In the genomic region with DNA sequence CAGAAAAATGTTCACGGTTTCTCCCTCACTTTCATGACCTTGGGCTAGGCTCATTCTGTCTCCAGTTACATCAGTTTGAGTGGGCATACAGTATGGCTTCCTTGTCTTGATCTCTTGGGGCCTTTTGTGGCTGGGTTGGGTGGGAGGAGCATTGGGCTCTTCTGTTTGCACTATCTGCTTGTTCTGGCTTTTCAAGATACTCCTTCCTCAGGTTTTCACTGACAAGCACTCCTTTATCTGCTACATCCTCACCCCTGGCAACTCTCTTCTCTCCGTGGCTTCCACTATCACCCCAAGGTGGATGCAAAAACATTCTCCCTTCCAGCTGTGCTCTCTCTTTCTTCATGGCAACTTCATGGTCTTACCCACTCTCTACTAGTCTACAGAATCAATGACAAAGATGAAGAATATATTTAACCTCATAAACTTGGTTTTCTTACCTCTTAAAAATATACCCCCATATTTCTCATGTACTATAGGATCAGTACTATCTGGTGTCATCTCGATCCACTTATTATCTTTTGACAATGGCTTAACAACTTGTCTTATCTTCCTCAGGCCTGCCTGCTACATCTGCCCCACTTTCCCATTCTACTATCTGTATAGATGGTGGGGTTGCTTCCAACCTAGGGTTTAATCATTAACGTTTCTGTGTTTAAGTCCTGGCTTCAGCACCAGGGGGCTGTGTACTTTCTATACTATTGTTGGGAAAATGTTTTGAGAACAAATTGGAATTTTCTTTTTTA, we compare ENCODE assay signal across 32 mouse cellular contexts. TPM values are rescaled to one million over a fixed set of nuclear protein-coding genes. Genes with fewer than 3 reads are reported as not detected.
DNase-seq lines count a peak whose midpoint lies in the region; ATAC-seq and TF ChIP-seq lines count a peak whose summit lies in the region.
"Had no signal": no experiment of that assay in that cellular context is flagged by ENCODE, and none has a peak within 500 bp of the region (broad histone marks: within the 10 kb centered on the region; RNA-seq: fewer than 3 reads in every experiment).

No protein-coding gene starts in this region.

- H3K27ac ChIP-seq in CH12.LX (ENCODE audit: insufficient read depth, low read depth): no peak overlapping the region
- H3K27ac ChIP-seq in liver, embryonic 16.5 days (ENCODE audit: low read length): no peak overlapping the region; the same call in 1 of the 2 replicates
- no peak overlapping the region for H3K27ac ChIP-seq in layer of hippocampus, adult 2 months
- H3K27ac ChIP-seq: forebrain, embryonic 15.5 days; heart, adult 2 months; heart, embryonic 13.5 days; hindbrain, embryonic 12.5 days; kidney, embryonic 15.5 days; left cerebral cortex, adult 2 months; lung, embryonic 15.5 days; neural tube, embryonic 13.5 days had no signal

- TF ChIP-seq CTCF in CH12.LX (conservative IDR thresholded peaks at IDR 0.05 in 1 of 2, IDR thresholded peaks at IDR 0.05 in 1 of 2; ENCODE audit: low read depth in 2 of 2, low read length in 2 of 2): no peak
- TF ChIP-seq CTCF in layer of hippocampus, adult 2 months (conservative IDR thresholded peaks at IDR 0.05): no peak

- H3K4me2 ChIP-seq in CH12.LX (ENCODE audit: insufficient read depth, low read depth, poor library complexity, severe bottlenecking): 0 out of 2 replicates have a peak overlapping the region, but pooled peaks have one; percentile 10
- no peak overlapping the region for H3K4me2 ChIP-seq in liver, embryonic 16.5 days (ENCODE audit: low read depth, low read length)
- H3K4me2 ChIP-seq: embryonic facial prominence, embryonic 12.5 days; forebrain, embryonic 15.5 days; heart, embryonic 13.5 days; hindbrain, embryonic 12.5 days; kidney, embryonic 15.5 days; limb, embryonic 12.5 days; lung, embryonic 15.5 days; neural tube, embryonic 13.5 days had no signal

- H3K9me3 ChIP-seq in CH12.LX (replicated peaks; ENCODE audit: low read length): no peaks in the 10 kb centered on the region
- no peaks in the 10 kb centered on the region for H3K9me3 ChIP-seq in liver, embryonic 16.5 days (replicated peaks; ENCODE audit: control insufficient read depth, low read length)
- H3K9me3 ChIP-seq: embryonic facial prominence, embryonic 12.5 days; forebrain, embryonic 15.5 days; heart, embryonic 13.5 days; hindbrain, embryonic 12.5 days; kidney, embryonic 15.5 days; limb, embryonic 12.5 days; lung, embryonic 15.5 days; neural tube, embryonic 13.5 days had no signal

- H3K36me3 ChIP-seq in CH12.LX (replicated peaks in 1 of 2; ENCODE audit: control insufficient read depth in 1 of 2, insufficient read depth in 1 of 2, low read length in 1 of 2): no peaks in the 10 kb centered on the region
- no peaks in the 10 kb centered on the region; the same call in 1 of the 2 replicates for H3K36me3 ChIP-seq in liver, embryonic 16.5 days (ENCODE audit: control insufficient read depth, insufficient read depth)
- H3K36me3 ChIP-seq: embryonic facial prominence, embryonic 12.5 days; forebrain, embryonic 15.5 days; hindbrain, embryonic 12.5 days; kidney, embryonic 15.5 days; limb, embryonic 12.5 days; lung, embryonic 15.5 days; neural tube, embryonic 13.5 days had no signal

- no peak for TF ChIP-seq EP300 in CH12.LX (IDR thresholded peaks at IDR 0.05; ENCODE audit: low read length)

- no peaks in the 10 kb centered on the region for H3K79me2 ChIP-seq in CH12.LX (replicated peaks; ENCODE audit: control insufficient read depth, extremely low read depth, insufficient read depth, poor library complexity, severe bottlenecking)

- no peak overlapping the region for H3K9ac ChIP-seq in CH12.LX (ENCODE audit: insufficient read depth, low read depth)
- H3K9ac ChIP-seq in liver, embryonic 16.5 days (ENCODE audit: low read depth, low read length): no peak overlapping the region
- H3K9ac ChIP-seq: embryonic facial prominence, embryonic 12.5 days; forebrain, embryonic 15.5 days; heart, embryonic 13.5 days; hindbrain, embryonic 12.5 days; kidney, embryonic 15.5 days; limb, embryonic 12.5 days; lung, embryonic 15.5 days; neural tube, embryonic 13.5 days had no signal

- H3K4me3 ChIP-seq in CH12.LX (replicated peaks in 1 of 3; ENCODE audit: low read depth in 2 of 3, low read length in 2 of 3, poor library complexity in 1 of 3): no peak overlapping the region
- H3K4me3 ChIP-seq in liver, embryonic 16.5 days (ENCODE audit: low read depth, low read length): no peak overlapping the region
- H3K4me3 ChIP-seq in layer of hippocampus, adult 2 months: no peak overlapping the region
- H3K4me3 ChIP-seq: embryonic facial prominence, embryonic 12.5 days; forebrain, embryonic 15.5 days; heart, adult 2 months; heart, embryonic 13.5 days; hindbrain, embryonic 12.5 days; kidney, embryonic 15.5 days; left cerebral cortex, adult 2 months; limb, embryonic 12.5 days; lung, embryonic 15.5 days; myocyte; neural tube, embryonic 13.5 days had no signal

- in situ Hi-C loops in CH12.LX (cut with MboI; ENCODE audit: low pct_ligation_motif_present, low pct_unique_long_range_greater_than_20kb, low sequenced_read_pairs): no loop called here

- intact Hi-C loops in left cerebral cortex, postnatal 10 days (cut with DNase I): no loop called here

- H3K27me3 ChIP-seq in CH12.LX (replicated peaks): no peaks in the 10 kb centered on the region
- H3K27me3 ChIP-seq in liver, embryonic 16.5 days (ENCODE audit: control insufficient read depth, insufficient read depth, low read depth, low read length): no peaks in the 10 kb centered on the region
- H3K27me3 ChIP-seq: embryonic facial prominence, embryonic 12.5 days; forebrain, embryonic 15.5 days; heart, embryonic 13.5 days; hindbrain, embryonic 12.5 days; kidney, embryonic 15.5 days; lung, embryonic 15.5 days; neural tube, embryonic 13.5 days; Patski had no signal

- DNase-seq in CH12.LX (ENCODE audit: extremely low read depth) (no peak), MEL-GATA-1-ER (ENCODE audit: extremely low read depth, low read depth) (peak; percentile 21), liver (peak; percentile 37)
- no peak for DNase-seq in left cerebral cortex, postnatal 10 days (ENCODE audit: extremely low spot score in 1 of 2, low spot score in 2 of 2)
- no peak for DNase-seq in gastrocnemius, postnatal 10 days
- DNase-seq in layer of hippocampus, adult 2 months (ENCODE audit: low spot score in 2 of 2): no peak
- DNase-seq: adrenal gland, postnatal 36 days; cerebellum, adult 11 months; cerebellum, adult 9-11 months; gastrocnemius, postnatal 14 days; heart, adult 2 months; heart, postnatal 14 days; kidney, postnatal 36 days; layer of hippocampus, adult 9-11 months; lung, postnatal 36 days; right cerebral cortex, postnatal 4 days; thymus, adult 2 months; thymus, postnatal 4 days had no signal

- dilution Hi-C loops in CH12.LX (cut with MboI; ENCODE audit: extremely low pct_ligation_motif_present, extremely low pct_unique_long_range_greater_than_20kb, low sequenced_read_pairs): no loop called here

- peak; percentile 74 for ATAC-seq in liver, embryonic 16.5 days (ENCODE audit: low read depth)
- ATAC-seq: forebrain, embryonic 15.5 days; midbrain, embryonic 16.5 days; Patski had no signal

- no peak for TF ChIP-seq RAD21 in CH12.LX (IDR thresholded peaks at IDR 0.05; ENCODE audit: low read depth, low read length)

- 35% methylated on average over 4 of the region's 4 CpGs for WGBS in liver, embryonic 16.5 days (ENCODE audit: insufficient replicate concordance)

- no peak for TF ChIP-seq POLR2A in CH12.LX (IDR thresholded peaks at IDR 0.05; ENCODE audit: low read depth, low read length)

- peaks cover 0 to 37% of the 10 kb centered on the region in 2 experiments; a peak in 2 of 4 replicates for H3K4me1 ChIP-seq in CH12.LX (ENCODE audit: control insufficient read depth in 1 of 2, insufficient read depth in 2 of 2)
- peaks cover 19% of the 10 kb centered on the region for H3K4me1 ChIP-seq in liver, embryonic 16.5 days (ENCODE audit: control insufficient read depth, low read depth, low read length)
- H3K4me1 ChIP-seq: forebrain, embryonic 15.5 days; hindbrain, embryonic 12.5 days; neural tube, embryonic 13.5 days had no signal

TF ChIP-seq in CH12.LX, 34 proteins besides CTCF, POLR2A, EP300 and RAD21:
- TF ChIP-seq JUND (conservative IDR thresholded peaks at IDR 0.05; ENCODE audit: low read depth, low read length) (no peak), MYC (IDR thresholded peaks at IDR 0.05; ENCODE audit: low read depth, low read length) (no peak), ELF1 (IDR thresholded peaks at IDR 0.05; ENCODE audit: low read depth, low read length) (no peak), NELFE (IDR thresholded peaks at IDR 0.05; ENCODE audit: low read depth, low read length) (no peak), E2F4 (IDR thresholded peaks at IDR 0.05; ENCODE audit: insufficient replicate concordance, low read depth, low read length) (no peak), UBTF (IDR thresholded peaks at IDR 0.05; ENCODE audit: low read depth, low read length) (no peak), BHLHE40 (IDR thresholded peaks at IDR 0.05; ENCODE audit: low read depth, low read length) (no peak), NRF1 (IDR thresholded peaks at IDR 0.05; ENCODE audit: low read depth, low read length) (no peak), CHD2 (IDR thresholded peaks at IDR 0.05; ENCODE audit: low read length) (no peak), TCF12 (IDR thresholded peaks at IDR 0.05; ENCODE audit: low read depth, low read length) (no peak), GABPA (IDR thresholded peaks at IDR 0.05; ENCODE audit: insufficient replicate concordance, low read depth, low read length) (no peak), MAZ (IDR thresholded peaks at IDR 0.05; ENCODE audit: low read depth, low read length) (no peak), CHD1 (IDR thresholded peaks at IDR 0.05; ENCODE audit: low read depth, low read length) (no peak), RCOR1 (conservative IDR thresholded peaks at IDR 0.05; ENCODE audit: low read depth, low read length) (no peak), USF2 (conservative IDR thresholded peaks at IDR 0.05; ENCODE audit: low read depth, low read length) (no peak), ZC3H11A (IDR thresholded peaks at IDR 0.05; ENCODE audit: low read depth, low read length) (no peak), MAFK (IDR thresholded peaks at IDR 0.05; ENCODE audit: insufficient replicate concordance, low read length) (no peak)
TF ChIP-seq in CH12.LX: peak in this region for 0.

RNA-seq across cellular contexts. Expression of a gene that starts 27.9 kb away (rescaled TPM):
- not detected in 2 replicates for total RNA-seq in CH12.LX (2012; rRNA removed)
- not detected in 2 replicates for total RNA-seq in CH12.LX (2014; rRNA removed)
- not detected in 2 replicates for polyA plus RNA-seq in CH12.LX (2012; ENCODE audit: insufficient read length, low read depth)
- polyA plus RNA-seq in liver, embryonic 16.5 days (2015; fragmentation: Nextera tagmentation; extraction: Ambion mirVana): 1.2 and 1.5 TPM in 2 replicates
- total RNA-seq in left cerebral cortex, postnatal 10 days (2021): 1 to 10 TPM in 1 of 2 experiments, under 1 TPM in 1; 0.91 to 1.8 TPM
- 1 to 10 TPM; 5.9 to 6.4 TPM for total RNA-seq in gastrocnemius, postnatal 10 days (2021)
- under 1 TPM; 0.27 to 0.28 TPM for total RNA-seq in layer of hippocampus, adult 2 months (2021)
- polyA plus RNA-seq: C2C12, myocyte, Patski had no signal

Comparison
In these comparisons a context has a peak if more than half of its experiments do, and no peak if none do; other contexts are left out.
1. DNase-seq: peak in MEL-GATA-1-ER (single experiment) and liver (single experiment); none in CH12.LX (single experiment), left cerebral cortex, postnatal 10 days (0 of 2), gastrocnemius, postnatal 10 days (single experiment) and layer of hippocampus, adult 2 months (0 of 2).